Mouse (Mus musculus): ENCODE results near the gene 1700056E22Rik.

The 1700056E22Rik gene

DNA sequence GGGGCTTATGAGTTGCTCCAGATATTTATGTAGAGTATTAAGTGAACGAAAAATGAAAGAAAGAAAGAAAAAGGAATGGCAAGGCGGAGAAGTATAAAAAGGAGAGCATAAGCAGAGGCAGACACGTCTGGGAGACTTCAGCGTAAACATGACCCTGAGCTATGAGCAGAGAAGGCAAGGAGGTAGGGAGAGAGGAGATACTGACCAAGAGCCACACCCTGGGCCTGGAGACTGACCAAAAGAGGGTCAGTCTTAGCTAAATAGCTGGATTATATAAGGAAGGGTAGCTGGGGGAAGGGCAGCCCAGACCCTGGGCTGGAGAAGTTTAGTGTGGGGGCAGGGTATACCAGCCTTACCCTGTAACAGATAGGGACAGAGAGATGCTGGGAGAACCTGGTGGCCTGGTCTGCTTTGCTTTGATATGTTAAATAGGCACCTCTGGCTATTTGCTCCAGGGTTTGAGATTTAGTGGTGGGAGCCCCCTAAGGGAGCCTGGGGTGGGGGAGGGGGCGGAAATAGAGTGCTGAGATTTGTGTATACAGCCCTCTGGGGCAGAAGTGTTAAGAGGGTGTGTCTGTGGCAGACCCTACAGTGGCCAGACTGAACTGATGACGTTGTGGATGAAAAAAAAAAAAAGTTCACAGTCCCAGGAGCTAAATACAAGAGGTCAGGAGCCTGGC is 14.9 kb downstream of the 1700056E22Rik start:
- DNase-seq (ENCODE audit: low spot score): no peak

DNA sequence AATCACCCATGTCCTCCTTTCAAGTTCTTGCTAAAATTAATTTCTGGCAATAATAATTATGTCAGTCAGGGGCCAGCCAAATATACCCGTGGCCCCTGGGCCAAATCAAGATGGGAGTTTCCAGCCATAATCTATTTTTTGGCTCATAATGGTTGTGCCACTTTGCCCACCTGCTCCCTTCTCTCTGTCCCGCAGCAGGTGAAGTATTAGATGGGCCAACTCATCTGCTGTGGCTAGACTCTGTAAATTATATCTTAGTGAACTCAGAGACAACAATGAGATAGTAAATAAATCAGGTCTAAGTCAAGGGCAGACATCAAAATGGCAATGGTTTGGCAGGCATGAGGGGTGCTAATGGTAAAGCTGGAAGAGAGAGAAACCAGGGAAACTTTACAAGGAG is 16.5 kb downstream of the 1700056E22Rik start:
- DNase-seq (ENCODE audit: low spot score): no peak

DNA sequence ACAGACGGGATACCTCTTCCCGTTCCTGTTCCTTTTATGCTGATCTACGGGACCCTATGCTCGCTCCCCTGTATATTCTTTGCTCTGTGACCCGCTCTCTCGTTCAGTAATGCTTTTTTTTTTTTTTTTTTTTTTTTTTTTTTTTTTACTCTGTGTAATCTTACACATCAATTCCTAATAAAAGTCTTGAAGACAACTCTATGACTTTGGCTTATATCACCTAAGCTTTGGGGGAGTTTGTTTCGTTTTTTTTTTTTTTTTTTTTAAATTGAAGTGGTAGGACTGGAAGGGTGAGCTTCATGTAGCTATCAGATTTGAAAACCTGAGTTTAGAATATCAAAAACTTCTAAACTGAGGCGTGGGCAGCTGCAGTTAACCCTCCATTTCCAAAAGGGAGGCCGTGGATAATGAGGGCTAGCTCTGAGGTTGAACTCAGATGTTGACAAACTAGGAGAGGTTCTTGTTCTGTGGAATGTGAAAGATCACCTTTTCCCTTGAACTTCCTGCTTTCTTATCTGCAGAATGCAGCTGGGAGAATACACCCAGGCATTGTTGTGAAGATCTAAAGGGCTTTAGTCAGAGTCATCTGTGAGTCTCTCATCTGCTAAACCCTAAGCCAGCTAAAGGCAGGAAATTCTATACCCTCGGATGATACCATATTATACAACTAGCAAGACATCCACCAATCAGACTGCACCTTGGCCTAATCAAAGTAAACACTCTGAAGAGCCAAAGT is 17.9 kb downstream of the 1700056E22Rik start:
- no peak for DNase-seq (ENCODE audit: low spot score)

DNA sequence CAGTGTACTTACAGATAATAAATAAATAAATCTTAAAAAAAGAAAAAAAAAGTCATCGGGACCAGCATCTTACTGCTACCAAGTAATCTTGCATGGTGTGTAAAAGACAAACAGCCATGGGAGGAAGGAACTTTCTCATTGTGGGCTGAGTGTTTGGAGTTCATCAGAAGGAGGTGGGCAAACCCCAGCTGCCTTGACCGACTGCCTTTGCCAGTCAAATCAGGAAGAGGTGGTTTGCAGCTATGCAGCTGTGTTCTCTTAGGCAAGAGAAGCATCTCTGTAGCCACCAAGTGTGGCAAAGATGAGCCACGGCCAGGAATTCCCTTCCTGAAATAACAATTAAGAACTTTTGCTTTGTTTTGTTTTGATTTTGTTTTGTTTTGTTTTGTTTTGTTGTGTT is 20.0 kb downstream of the 1700056E22Rik start:
- no peak for DNase-seq (ENCODE audit: low spot score)

DNA sequence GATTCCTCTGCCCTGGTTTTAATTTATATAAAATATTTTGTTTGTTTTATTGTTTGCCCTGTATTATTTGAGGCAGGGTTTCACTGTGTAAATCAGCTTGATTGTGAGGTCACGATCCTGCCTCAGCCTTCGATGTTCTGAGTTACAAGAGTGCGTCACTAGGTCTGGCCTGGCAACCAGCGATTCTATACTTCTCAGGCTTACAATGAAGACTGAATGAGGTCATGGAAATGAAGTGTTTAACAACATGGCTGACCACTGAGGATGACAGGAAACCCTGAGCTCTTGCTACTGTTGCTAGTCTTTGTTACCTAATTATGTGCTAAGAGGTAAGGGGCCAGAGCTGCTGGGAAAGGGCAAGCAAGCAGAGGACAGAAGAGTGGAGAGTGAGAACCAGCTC is 21.0 kb downstream of the 1700056E22Rik start, which contains the start of gene Dusp10:
Dusp10 (plus strand) TSS at position 197 of the 400 bp plus-strand sequence.
- DNase-seq (ENCODE audit: low spot score): no peak

DNA sequence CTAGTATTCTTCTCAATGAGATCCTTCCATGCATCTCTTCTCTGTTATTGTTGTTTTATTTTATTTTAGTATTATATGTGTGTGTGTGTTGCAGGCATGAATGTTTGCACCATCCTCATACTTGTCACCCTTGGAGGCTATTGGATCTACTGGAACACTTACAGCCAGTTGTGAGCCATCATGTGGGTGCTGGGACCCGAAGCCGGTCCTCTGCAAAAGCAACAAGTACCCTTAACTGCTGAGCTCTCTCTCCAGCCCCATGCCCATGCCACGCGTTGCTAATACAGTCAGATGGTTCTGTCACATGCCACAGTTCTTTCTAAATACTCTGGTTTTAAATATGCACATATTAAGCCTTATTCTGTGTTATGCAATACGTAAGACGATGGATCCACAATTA is 22.8 kb downstream of the 1700056E22Rik start:
- DNase-seq (ENCODE audit: low spot score): no peak

DNA sequence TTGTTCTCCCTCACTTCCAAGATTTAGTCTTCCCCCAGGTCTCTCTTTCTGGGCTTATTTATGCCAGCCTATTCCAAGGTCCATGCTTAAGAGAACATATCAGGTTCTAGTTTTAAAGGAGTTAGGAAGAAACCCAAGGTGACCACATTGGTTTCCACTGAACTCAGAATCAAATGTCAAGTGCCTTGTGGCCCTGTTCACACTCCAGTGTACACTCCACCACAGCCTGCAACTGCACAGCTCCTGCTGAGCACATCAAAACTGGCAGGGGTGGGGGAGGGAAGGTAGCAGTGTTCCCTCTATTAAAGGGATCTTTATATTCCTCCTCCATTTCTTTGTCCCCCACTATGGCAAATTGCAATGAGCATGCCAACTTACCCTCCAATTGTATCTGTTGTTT is 28.0 kb downstream of the 1700056E22Rik start:
- no peak for DNase-seq (ENCODE audit: low spot score)

DNA sequence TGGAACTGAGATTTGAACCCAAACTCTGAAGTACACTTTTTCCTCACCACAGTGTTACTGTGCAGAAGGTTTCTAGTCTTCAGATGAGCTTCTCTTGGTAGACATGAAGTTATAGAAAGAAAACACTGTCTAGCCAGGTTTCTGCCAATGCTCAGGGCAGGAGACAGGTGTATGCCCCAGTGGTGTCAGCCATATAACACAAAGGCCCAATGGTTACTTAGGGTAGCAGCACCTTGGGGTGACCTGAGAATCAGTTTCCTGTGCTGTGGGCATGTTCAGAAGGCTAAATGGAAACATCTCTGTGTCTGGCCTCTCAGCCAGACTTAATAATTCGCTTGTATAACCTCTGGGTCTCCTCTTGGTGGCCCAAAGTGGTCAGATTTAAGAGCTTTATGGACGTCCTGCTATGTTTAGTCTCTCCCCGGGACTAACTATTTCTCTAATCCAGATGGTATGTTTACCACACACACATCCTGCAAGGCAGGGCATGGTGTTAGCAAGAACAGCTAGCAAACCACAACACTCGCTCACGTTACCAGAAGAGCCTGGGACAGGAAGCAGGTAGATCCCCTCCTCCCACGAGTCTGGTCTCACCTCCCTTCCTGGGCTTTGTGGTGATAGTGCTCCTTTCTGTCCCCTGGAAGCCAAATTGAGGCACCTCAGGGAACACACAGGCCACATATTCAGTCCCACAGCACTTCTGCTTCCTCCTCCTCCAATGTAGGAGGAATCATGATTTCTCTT is 28.6 kb downstream of the 1700056E22Rik start:
- no peak for DNase-seq (ENCODE audit: low spot score)

DNA sequence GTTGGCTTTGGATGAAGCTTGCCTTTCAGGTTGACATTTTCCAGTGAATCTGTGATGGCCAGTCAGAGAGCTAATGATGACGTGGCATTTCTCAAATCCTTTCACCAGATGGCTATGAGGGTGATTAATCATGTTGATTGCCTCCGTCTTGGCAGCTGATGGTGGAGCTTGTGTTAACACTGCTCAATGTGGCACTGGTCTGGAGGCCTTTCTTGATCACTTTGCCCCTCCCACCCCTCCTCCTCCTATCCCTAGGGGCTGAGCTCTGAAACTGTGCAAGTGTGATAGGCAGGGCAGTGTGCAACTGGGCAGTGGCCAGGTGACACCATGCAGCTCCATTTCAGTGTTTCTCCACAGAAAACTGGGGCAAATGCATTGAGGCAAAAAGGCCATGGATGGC is 29.8 kb downstream of the 1700056E22Rik start:
- DNase-seq (ENCODE audit: low spot score): no peak

DNA sequence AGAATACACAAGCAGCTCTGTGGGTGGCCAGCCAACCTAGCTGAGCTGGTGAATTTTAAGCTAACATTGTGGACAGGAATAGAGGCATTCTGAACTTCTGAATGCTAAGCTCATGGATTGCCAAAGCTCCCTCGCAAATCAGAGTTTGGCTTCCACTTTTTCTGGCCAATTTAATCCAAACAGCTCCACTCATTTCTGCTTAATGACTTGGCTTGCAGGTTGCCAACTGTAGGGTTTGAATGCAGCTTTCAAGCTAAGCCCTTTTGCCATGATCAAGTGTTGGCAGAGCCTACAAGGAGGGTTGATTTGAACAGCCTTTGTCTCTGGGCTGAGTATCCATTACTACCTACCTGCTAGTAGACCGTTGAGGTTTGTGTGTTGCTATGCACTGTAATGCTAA is 31.6 kb downstream of the 1700056E22Rik start:
- no peak for DNase-seq (ENCODE audit: low spot score)

DNA sequence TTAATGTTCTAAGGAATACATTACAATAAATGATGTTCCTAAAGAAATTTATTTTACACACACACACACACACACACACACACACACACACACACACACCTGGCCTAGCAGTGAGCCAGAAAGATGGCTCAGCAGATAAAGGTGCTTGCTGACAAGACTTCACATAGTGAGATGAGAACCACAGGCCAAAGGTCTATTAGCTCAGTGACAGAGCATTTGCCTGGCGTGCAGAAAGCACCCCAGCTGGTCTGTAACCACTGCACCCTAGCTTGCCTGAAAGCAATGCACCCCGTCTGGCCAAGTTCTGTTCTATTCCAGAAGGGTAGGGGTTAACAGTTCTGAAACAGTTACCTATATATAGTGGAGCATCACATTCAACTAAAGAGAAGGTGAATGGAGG is 36.9 kb downstream of the 1700056E22Rik start:
- no peak for DNase-seq (ENCODE audit: low spot score)

DNA sequence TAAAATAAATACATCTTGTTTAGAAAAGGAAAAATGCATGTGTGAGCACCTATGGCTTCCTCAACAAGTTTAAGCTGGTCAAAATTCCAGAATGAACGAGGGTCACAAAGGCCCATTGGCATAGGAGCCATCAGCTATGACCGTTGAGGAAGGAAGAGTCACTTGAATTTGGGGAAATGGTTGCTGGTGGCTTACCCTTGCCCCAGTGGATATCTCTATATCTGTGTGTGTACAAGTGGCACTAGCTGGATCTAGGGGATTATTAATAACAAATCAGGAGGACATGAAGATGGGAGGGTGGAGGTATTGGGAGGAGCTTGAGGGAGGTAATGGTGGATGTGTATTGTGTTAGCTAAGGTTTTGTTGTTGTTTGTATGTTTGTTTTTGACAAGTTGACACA is 42.2 kb downstream of the 1700056E22Rik start:
- no peak for DNase-seq (ENCODE audit: low spot score)

DNA sequence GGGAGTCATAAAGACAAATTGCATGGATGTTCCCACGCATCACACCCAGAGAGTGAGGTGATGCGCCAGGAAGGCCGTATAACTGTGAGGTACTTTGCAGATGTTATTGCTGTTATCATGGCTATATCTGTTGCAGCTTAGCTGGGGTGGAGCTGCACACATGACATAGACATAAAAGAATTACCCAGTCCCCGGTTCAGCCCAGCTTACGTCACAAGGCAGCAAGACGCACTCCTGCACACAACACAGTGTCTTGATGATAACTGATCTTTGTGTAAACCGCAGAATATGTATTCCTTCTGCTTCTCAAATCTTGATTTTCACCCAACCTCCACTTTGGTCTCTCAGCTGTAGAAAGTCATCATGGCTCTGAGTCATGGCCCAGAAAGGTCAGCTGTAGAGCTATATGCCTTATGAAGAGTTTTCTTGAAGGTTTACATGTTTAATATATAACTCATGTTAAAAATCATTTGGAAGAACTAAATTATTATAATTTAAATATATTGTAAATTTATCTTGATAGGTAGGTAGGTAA is 46.3 kb downstream of the 1700056E22Rik start:
- DNase-seq (ENCODE audit: low spot score): no peak

All from ovary, postnatal 14 days (tissue).